Mouse (Mus musculus) hindbrain, embryonic 10.5 days (tissue): ENCODE data around the gene Bcl2l1. TPM values are rescaled to one million over a fixed set of nuclear protein-coding genes. Genes with fewer than 3 reads are reported as not detected.

Source experiments
- DNase-seq: peaks from one replicate; pipeline ENCODE4 v3.0.0-alpha.2; 2017; ENCODE audit warnings: low spot score
- H3K27ac ChIP-seq: fragments of 300-500 bp; sonication (generic); 2 replicates; pipeline ENCODE4 v1.5.1; 2016; ENCODE audit warnings: mild to moderate bottlenecking, moderate library complexity
- H3K27me3 ChIP-seq: fragments of 300-500 bp; sonication (generic); 2 replicates; pipeline ENCODE4 v1.6.1; 2016; ENCODE audit warnings: mild to moderate bottlenecking; ENCODE audit not compliant: poor library complexity, insufficient read depth, severe bottlenecking
- H3K36me3 ChIP-seq: fragments of 300-500 bp; sonication (generic); 2 replicates; pipeline ENCODE4 v1.6.1; 2016; ENCODE audit warnings: mild to moderate bottlenecking, moderate library complexity
- H3K4me1 ChIP-seq: fragments of 300-500 bp; sonication (generic); replicated peaks from 2 replicates; pipeline ENCODE4 v1.6.1; 2016; ENCODE audit warnings: mild to moderate bottlenecking
- H3K4me3 ChIP-seq: fragments of 300-500 bp; sonication (generic); 2 replicates; pipeline ENCODE4 v1.5.1; 2016; ENCODE audit warnings: mild to moderate bottlenecking, moderate library complexity
- H3K9me3 ChIP-seq: fragments of 300-500 bp; sonication (generic); 2 replicates; pipeline ENCODE4 v1.6.1; 2016; ENCODE audit warnings: mild to moderate bottlenecking, moderate library complexity
- WGBS: fragments of 180-500 bp; shearing (Covaris S2); methylation state at CpG from one replicate; pipeline ENCODE4 v1.1.7; 2016; 5-methylcytosine and 5-hydroxymethylcytosine counted together
- polyA plus RNA-seq: library from polyadenylated mRNA; unstranded; fragments of >200 nt; fragmentation: Nextera tagmentation; extraction: Ambion mirVana; gene quantifications from 2 replicates; pipeline ENCODE4 v1.2.1, GENCODE M21; 2016

Bcl2l1 gene
- polyA plus RNA-seq, 1 experiment from 2014 or later: 128 TPM

GRCm38 (mm10) chr2:152736090-152736601, 95.4 kb downstream of the Bcl2l1 start, which contains the start of gene Id1:
TSS of gene Id1 (plus strand) at chr2:152736251.
- peak; percentile 92 for DNase-seq
- H3K36me3 ChIP-seq: peaks cover 10% of the 10 kb centered on the region; the same call in 1 of the 2 replicates
- under 1% methylated on average over 28 of the region's 28 CpGs for WGBS
- peak within 1 kb of the TSS; percentile 95 for H3K27ac ChIP-seq
- H3K4me3 ChIP-seq: peak within 1 kb of the TSS; percentile 86
- H3K4me1 ChIP-seq: peaks cover 92% of the 10 kb centered on the region
- H3K9me3 ChIP-seq: no peaks in the 10 kb centered on the region
- no peaks in the 10 kb centered on the region; the same call in 1 of the 2 replicates for H3K27me3 ChIP-seq

- H3K4me3 ChIP-seq: peak overlapping the region; percentile 86
- H3K4me1 ChIP-seq: peaks cover 89% of the 10 kb centered on the region
- under 1% methylated on average over 28 of the region's 28 CpGs for WGBS
Measured at GRCm38 (mm10) chr2:152734984-152735383, 96.5 kb downstream of the Bcl2l1 start.

DNA sequence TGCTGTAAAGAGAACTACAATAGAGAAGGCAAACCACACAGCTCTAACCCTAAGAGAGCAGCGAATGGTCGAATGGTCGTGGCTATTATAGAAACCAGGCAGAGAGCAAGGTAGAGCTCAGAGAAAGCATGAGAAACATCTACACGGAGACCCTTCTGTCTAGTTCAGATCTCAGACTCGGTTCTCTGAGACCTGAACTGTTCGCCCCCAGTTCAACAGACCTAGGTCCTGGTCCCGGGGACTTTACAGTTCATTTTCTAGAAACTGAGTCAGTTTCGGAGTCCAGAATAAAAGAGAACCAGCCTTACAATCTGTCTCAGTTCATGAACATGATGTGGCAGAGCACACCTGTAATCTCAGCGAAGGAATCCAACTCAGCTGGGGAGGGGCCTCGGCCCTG, 97.0 kb downstream of the Bcl2l1 start:
- peaks cover 10% of the 10 kb centered on the region; the same call in 1 of the 2 replicates for H3K36me3 ChIP-seq
- H3K9me3 ChIP-seq: no peaks in the 10 kb centered on the region
- H3K27ac ChIP-seq: peak overlapping the region; percentile 95
- whole genome bisulfite sequencing: 11% methylated on average over 10 of the region's 10 CpGs
- H3K4me1 ChIP-seq: peaks cover 89% of the 10 kb centered on the region
- no peak for DNase-seq
- no peaks in the 10 kb centered on the region; the same call in 1 of the 2 replicates for H3K27me3 ChIP-seq
- peak overlapping the region; percentile 86 for H3K4me3 ChIP-seq

More at GRCm38 (mm10) chr2:152734984-152735383, 96.5 kb downstream of the Bcl2l1 start:
- H3K27me3 ChIP-seq: no peaks in the 10 kb centered on the region; the same call in 1 of the 2 replicates
- H3K27ac ChIP-seq: peak overlapping the region; percentile 95
- H3K36me3 ChIP-seq: peaks cover 10% of the 10 kb centered on the region; the same call in 1 of the 2 replicates
- DNase-seq: peak; percentile 98
- H3K9me3 ChIP-seq: no peaks in the 10 kb centered on the region

GRCm38 (mm10) chr2:152733201-152733600, 98.3 kb downstream of the Bcl2l1 start:
- Histone ChIP-seq H3K27ac (peak overlapping the region; percentile 95; the same call in 1 of the 2 replicates), H3K36me3 (peaks cover 8% of the 10 kb centered on the region; the same call in 1 of the 2 replicates), H3K4me1 (peaks cover 87% of the 10 kb centered on the region), H3K27me3 (no peaks in the 10 kb centered on the region; the same call in 1 of the 2 replicates), H3K9me3 (no peaks in the 10 kb centered on the region), H3K4me3 (peak overlapping the region; percentile 1; the same call in 1 of the 2 replicates)
- 93% methylated on average over 2 of the region's 2 CpGs for WGBS
- no peak for DNase-seq

Other genes with a start within 250 kb of the Bcl2l1 start
- gene Defb45, start 232.3 kb downstream of the Bcl2l1 start, polyA plus RNA-seq: not detected in 2 replicates
- gene Defb36, start 227.4 kb downstream of the Bcl2l1 start, polyA plus RNA-seq: not detected in 2 replicates
- not detected in 2 replicates for gene Defb25, start 208.7 kb downstream of the Bcl2l1 start, polyA plus RNA-seq
- 0.35 and 0.37 TPM in 2 replicates for gene Rem1, start 204.8 kb downstream of the Bcl2l1 start, polyA plus RNA-seq
- 103 and 134 TPM in 2 replicates for gene H13, start 162.3 kb downstream of the Bcl2l1 start, polyA plus RNA-seq
- 41.1 and 48.7 TPM in 2 replicates for gene Mcts2, start 144.7 kb downstream of the Bcl2l1 start, polyA plus RNA-seq
- gene Id1, start 95.5 kb downstream of the Bcl2l1 start, polyA plus RNA-seq: 168 and 176 TPM in 2 replicates
- 5.0 and 5.1 TPM in 2 replicates for gene Cox4i2, start 77.6 kb downstream of the Bcl2l1 start, polyA plus RNA-seq
- 106 and 137 TPM in 2 replicates for gene Tpx2, start 16.2 kb upstream of the Bcl2l1 start, polyA plus RNA-seq
- gene Mylk2, start 79.6 kb upstream of the Bcl2l1 start, polyA plus RNA-seq: 0.05 and 0.14 TPM in 2 replicates
- gene Foxs1, start 101.5 kb upstream of the Bcl2l1 start, polyA plus RNA-seq: 0.56 and 1.0 TPM in 2 replicates
- gene Dusp15, start 120.0 kb upstream of the Bcl2l1 start, polyA plus RNA-seq: 1.1 and 1.4 TPM in 2 replicates
- gene Ttll9, start 130.8 kb upstream of the Bcl2l1 start, polyA plus RNA-seq: 1.6 and 1.9 TPM in 2 replicates
- gene Pdrg1, start 183.7 kb upstream of the Bcl2l1 start, polyA plus RNA-seq: 110 and 120 TPM in 2 replicates
- gene Xkr7, start 200.1 kb upstream of the Bcl2l1 start, polyA plus RNA-seq: 0.73 and 1.1 TPM in 2 replicates
- gene Ccm2l, start 234.2 kb upstream of the Bcl2l1 start, polyA plus RNA-seq: 1.3 and 1.8 TPM in 2 replicates